Mouse (Mus musculus): ENCODE measurements around the gene Arhgap24. TPM values are rescaled to one million over a fixed set of nuclear protein-coding genes. Genes with fewer than 3 reads are reported as not detected.

The Arhgap24 gene
- total RNA-seq, 2 experiments from 2014 or later = 12.1 to 23.2 TPM

- DNase-seq (ENCODE audit: low spot score in 2 of 2) = no peak
Observed at GRCm38 (mm10) chr5:102576750-102577149, 95.6 kb downstream of the Arhgap24 start.

- DNase-seq (ENCODE audit: low spot score in 2 of 2) = no peak
Observed at GRCm38 (mm10) chr5:102577729-102578128, 96.5 kb downstream of the Arhgap24 start.

- no peak for DNase-seq (ENCODE audit: low spot score in 2 of 2)
Observed at GRCm38 (mm10) chr5:102578431-102578830, 97.2 kb downstream of the Arhgap24 start.

GRCm38 (mm10) chr5:102582864-102583410 lies 101.7 kb downstream of the Arhgap24 start:
- no peak for DNase-seq (ENCODE audit: low spot score in 2 of 2)

- no peak for DNase-seq (ENCODE audit: low spot score in 2 of 2)
Observed at GRCm38 (mm10) chr5:102591422-102591821, 110.2 kb downstream of the Arhgap24 start.

- DNase-seq (ENCODE audit: low spot score in 2 of 2) = no peak
Observed at GRCm38 (mm10) chr5:102593058-102593457, 111.9 kb downstream of the Arhgap24 start.

GRCm38 (mm10) chr5:102599102-102599501 lies 117.9 kb downstream of the Arhgap24 start:
- no peak for DNase-seq (ENCODE audit: low spot score in 2 of 2)

GRCm38 (mm10) chr5:102613571-102613970 lies 132.4 kb downstream of the Arhgap24 start:
- DNase-seq (ENCODE audit: low spot score in 2 of 2) = no peak

- DNase-seq (ENCODE audit: low spot score in 2 of 2) = no peak
Observed at GRCm38 (mm10) chr5:102614081-102614480, 132.9 kb downstream of the Arhgap24 start.

GRCm38 (mm10) chr5:102615249-102615648 lies 134.1 kb downstream of the Arhgap24 start:
- no peak for DNase-seq (ENCODE audit: low spot score in 2 of 2)

GRCm38 (mm10) chr5:102621036-102621435 lies 139.8 kb downstream of the Arhgap24 start:
- no peak for DNase-seq (ENCODE audit: low spot score in 2 of 2)

- no peak for DNase-seq (ENCODE audit: low spot score in 2 of 2)
Observed at GRCm38 (mm10) chr5:102623807-102624435, 142.7 kb downstream of the Arhgap24 start.

- no peak for DNase-seq (ENCODE audit: low spot score in 2 of 2)
Observed at GRCm38 (mm10) chr5:102626671-102627070, 145.5 kb downstream of the Arhgap24 start.

GRCm38 (mm10) chr5:102629362-102629771 lies 148.2 kb downstream of the Arhgap24 start:
- no peak for DNase-seq (ENCODE audit: low spot score in 2 of 2)

GRCm38 (mm10) chr5:102635591-102635990 lies 154.4 kb downstream of the Arhgap24 start:
- no peak for DNase-seq (ENCODE audit: low spot score in 2 of 2)

GRCm38 (mm10) chr5:102639782-102640559 lies 158.8 kb downstream of the Arhgap24 start:
- DNase-seq (ENCODE audit: low spot score in 2 of 2) = no peak

GRCm38 (mm10) chr5:102643364-102643763 lies 162.2 kb downstream of the Arhgap24 start:
- DNase-seq (ENCODE audit: low spot score in 2 of 2) = no peak

GRCm38 (mm10) chr5:102643820-102644219 lies 162.6 kb downstream of the Arhgap24 start:
- no peak for DNase-seq (ENCODE audit: low spot score in 2 of 2)

- DNase-seq (ENCODE audit: low spot score in 2 of 2) = no peak
Observed at GRCm38 (mm10) chr5:102659061-102659460, 177.9 kb downstream of the Arhgap24 start.

GRCm38 (mm10) chr5:102664988-102665726 lies 184.0 kb downstream of the Arhgap24 start:
- no peak for DNase-seq (ENCODE audit: low spot score in 2 of 2)

GRCm38 (mm10) chr5:102666886-102667285 lies 185.7 kb downstream of the Arhgap24 start:
- no peak for DNase-seq (ENCODE audit: low spot score in 2 of 2)
